Mouse (Mus musculus) kidney, adult 2 months (tissue): ENCODE data around the gene Hspa2. TPM values are rescaled to one million over a fixed set of nuclear protein-coding genes. Genes with fewer than 3 reads are reported as not detected.
A peak's percentile ranks its signal among the peaks of the same experiment; 100 is the strongest.

ENCODE experiments used
- DNase-seq: peaks from one replicate; pipeline ENCODE4 v3.0.0; 2021
- H3K27ac ChIP-seq: fragments of 200-500 bp; 2 replicates; pipeline ENCODE4 v1.5.1; 2012; ENCODE audit warnings: low read depth, low read length, control low read depth, inconsistent platforms; ENCODE audit not compliant: insufficient read depth
- H3K27me3 ChIP-seq: fragments of 200-500 bp; replicated peaks from 2 replicates; pipeline ENCODE4 v1.6.1; 2012; ENCODE audit warnings: mild to moderate bottlenecking, moderate library complexity, low read length, inconsistent platforms; ENCODE audit not compliant: control insufficient read depth, insufficient read depth
- H3K36me3 ChIP-seq: fragments of 200-500 bp; 2 replicates; pipeline ENCODE4 v1.6.1; 2012; ENCODE audit warnings: mild to moderate bottlenecking, moderate library complexity, low read length, inconsistent platforms; ENCODE audit not compliant: control insufficient read depth, insufficient read depth
- H3K4me1 ChIP-seq: fragments of 200-500 bp; 2 replicates; pipeline ENCODE4 v1.6.1; 2011; ENCODE audit warnings: low read length; ENCODE audit not compliant: control insufficient read depth, insufficient read depth
- H3K4me3 ChIP-seq: fragments of 200-500 bp; 2 replicates; pipeline ENCODE4 v1.5.1; 2011; ENCODE audit warnings: mild to moderate bottlenecking, low read depth, low read length, control low read depth; ENCODE audit not compliant: insufficient read depth
- CTCF ChIP-seq: fragments of 200-500 bp; conservative IDR thresholded peaks from 2 replicates; pipeline ENCODE4 v1.5.1; 2011; ENCODE audit warnings: low read depth, mild to moderate bottlenecking, control low read depth, low read length, moderate library complexity, mixed read lengths; ENCODE audit not compliant: insufficient read depth, insufficient read length
- POLR2A ChIP-seq: fragments of 200-500 bp; IDR thresholded peaks from one replicate; pipeline ENCODE4 v1.6.1; 2011; ENCODE audit warnings: low read depth, low read length, control low read depth
- WGBS: fragments of 180-500 bp; shearing (Covaris S2); methylation state at CpG from one replicate; pipeline ENCODE4 v1.1.7; 2018; 5-methylcytosine and 5-hydroxymethylcytosine counted together
- polyA plus RNA-seq: library from polyadenylated mRNA; depleted of rRNA; stranded (reverse); fragments of >200 nt; gene quantifications from 2 replicates; pipeline ENCODE4 v1.2.3, GENCODE M21; 2012

Gene Hspa2
- polyA plus RNA-seq, 1 experiment = 11.8 TPM

- H3K27me3 ChIP-seq = no peaks in the 10 kb centered on the region
- H3K4me1 ChIP-seq = peaks cover 8% of the 10 kb centered on the region
- 6% methylated on average over 54 of the region's 54 CpGs for WGBS
- TF ChIP-seq POLR2A (no peak), CTCF (no peak)
- H3K4me3 ChIP-seq = peak overlapping the region; percentile 92
- DNase-seq = no peak
- no peaks in the 10 kb centered on the region for H3K36me3 ChIP-seq
- peak overlapping the region; percentile 97 for H3K27ac ChIP-seq
Measured at GRCm38 (mm10) chr12:76402991-76403885, 738 bp upstream of the Hspa2 start.

- 11% methylated on average over 20 of the region's 20 CpGs for WGBS
Measured at GRCm38 (mm10) chr12:76404836-76405182, 833 bp downstream of the Hspa2 start.

GRCm38 (mm10) chr12:76405183-76405970 lies 1.4 kb downstream of the Hspa2 start:
- Histone ChIP-seq H3K36me3 (no peaks in the 10 kb centered on the region), H3K4me3 (peak overlapping the region; percentile 9), H3K27ac (no peak overlapping the region), H3K4me1 (peaks cover 8% of the 10 kb centered on the region), H3K27me3 (no peaks in the 10 kb centered on the region)
- TF ChIP-seq CTCF = 0 out of 2 replicates have a peak, but pooled peaks have one; percentile 14
- TF ChIP-seq POLR2A = no peak
- WGBS = 9% methylated on average over 64 of the region's 64 CpGs
- DNase-seq = peak; percentile 31

More at GRCm38 (mm10) chr12:76404836-76405182, 833 bp downstream of the Hspa2 start:
- TF ChIP-seq CTCF = no peak
- no peak for TF ChIP-seq POLR2A
- peak overlapping the region; percentile 68 for H3K4me3 ChIP-seq
- H3K27me3 ChIP-seq = no peaks in the 10 kb centered on the region
- no peaks in the 10 kb centered on the region for H3K36me3 ChIP-seq
- peaks cover 8% of the 10 kb centered on the region for H3K4me1 ChIP-seq
- H3K27ac ChIP-seq = no peak overlapping the region
- DNase-seq = no peak

- no peak for DNase-seq
- Histone ChIP-seq H3K27ac (no peak overlapping the region), H3K4me3 (peak overlapping the region; percentile 9), H3K36me3 (no peaks in the 10 kb centered on the region), H3K4me1 (peaks cover 8% of the 10 kb centered on the region), H3K27me3 (no peaks in the 10 kb centered on the region)
- no peak for TF ChIP-seq POLR2A
- WGBS = 27% methylated on average over 23 of the region's 23 CpGs
Measured at GRCm38 (mm10) chr12:76405971-76406370, 2.0 kb downstream of the Hspa2 start.

GRCm38 (mm10) chr12:76407184-76407583 lies 3.2 kb downstream of the Hspa2 start:
- no peak for TF ChIP-seq POLR2A
- TF ChIP-seq CTCF = no peak
- H3K36me3 ChIP-seq = no peaks in the 10 kb centered on the region
- no peak for DNase-seq
- H3K4me1 ChIP-seq = peaks cover 8% of the 10 kb centered on the region
- H3K4me3 ChIP-seq = no peak overlapping the region
- no peak overlapping the region for H3K27ac ChIP-seq
- no peaks in the 10 kb centered on the region for H3K27me3 ChIP-seq
- 80% methylated on average over 1 of the region's 1 CpGs for WGBS

GRCm38 (mm10) chr12:76409166-76409565 lies 5.2 kb downstream of the Hspa2 start:
- WGBS = 65% methylated on average over 4 of the region's 4 CpGs
- no peaks in the 10 kb centered on the region for H3K36me3 ChIP-seq
- H3K4me1 ChIP-seq = peaks cover 8% of the 10 kb centered on the region
- H3K27me3 ChIP-seq = no peaks in the 10 kb centered on the region
- no peak overlapping the region for H3K4me3 ChIP-seq
- TF ChIP-seq POLR2A (no peak), CTCF (no peak)
- no peak for DNase-seq
- no peak overlapping the region for H3K27ac ChIP-seq
